Mouse (Mus musculus): Measurements from ENCODE around the gene Dcakd. TPM values are rescaled to one million over a fixed set of nuclear protein-coding genes. Genes with fewer than 3 reads are reported as not detected.

Gene Dcakd
- total RNA-seq, 2 experiments from 2014 or later: 106 to 109 TPM

- DNase-seq (ENCODE audit: extremely low spot score in 1 of 2, low spot score in 1 of 2): peak in 1 of 2 experiments; percentile 51
These were observed 81.7 kb downstream of the Dcakd start, which contains the start of gene C1ql1 for GRCm38 (mm10) chr11:102946265-102946991. C1ql1 (minus strand) TSS chr11:102946688.

- no peak for DNase-seq (ENCODE audit: extremely low spot score in 1 of 2, low spot score in 1 of 2)
These were observed 82.5 kb downstream of the Dcakd start for GRCm38 (mm10) chr11:102945306-102946264.

Small RNAs within 50 kb of the gene (microRNA-seq; reads per million reads assigned to microRNA genes)
- gene Mir6931: 0 to 0.92 reads per million in 2 experiments

Other genes starting within 250 kb of the Dcakd start
- 1 to 10 TPM; 5.7 to 6.3 TPM for gene Gjc1, start 208.6 kb downstream of the Dcakd start, total RNA-seq (2021)
- gene Higd1b, start 192.5 kb downstream of the Dcakd start, total RNA-seq (2021): 1 to 10 TPM; 5.6 to 7.5 TPM
- gene Eftud2, start 147.3 kb downstream of the Dcakd start, total RNA-seq (2021): 100 to 1,000 TPM; 125 to 134 TPM
- gene Ccdc103, start 147.1 kb downstream of the Dcakd start, total RNA-seq (2021): 1 to 10 TPM; 2.1 to 2.4 TPM
- gene Fam187a, start 143.2 kb downstream of the Dcakd start, total RNA-seq (2021): under 1 TPM in 1 of 2 experiments, not detected in 1; 0.22 TPM
- gene Gfap, start 127.4 kb downstream of the Dcakd start, total RNA-seq (2021): 100 to 1,000 TPM; 260 to 321 TPM
- gene Kif18b, start 103.2 kb downstream of the Dcakd start, total RNA-seq (2021): under 1 TPM; 0.35 to 0.44 TPM
- gene C1ql1, start 81.6 kb downstream of the Dcakd start, total RNA-seq (2021): 10 to 100 TPM; 20.7 to 24.6 TPM
- gene Nmt1, start 143 bp downstream of the Dcakd start, total RNA-seq (2021): 100 to 1,000 TPM; 153 to 166 TPM
- 10 to 100 TPM in 1 of 2 experiments, 1 to 10 TPM in 1; 9.1 to 10.2 TPM for gene Plcd3, start 73.3 kb upstream of the Dcakd start, total RNA-seq (2021)
- 10 to 100 TPM; 79.5 to 90.4 TPM for gene Acbd4, start 73.3 kb upstream of the Dcakd start, total RNA-seq (2021)
- gene Hexim1, start 87.9 kb upstream of the Dcakd start, total RNA-seq (2021): 10 to 100 TPM; 52.3 to 53.3 TPM
- gene Hexim2, start 104.1 kb upstream of the Dcakd start, total RNA-seq (2021): 10 to 100 TPM; 13.2 to 14.7 TPM
- gene Fmnl1, start 142.8 kb upstream of the Dcakd start, total RNA-seq (2021): 100 to 1,000 TPM; 127 to 147 TPM
- gene 1700023F06Rik, start 180.2 kb upstream of the Dcakd start, total RNA-seq (2021): 1 to 10 TPM; 1.1 to 1.5 TPM
- gene Spata32, start 190.1 kb upstream of the Dcakd start, total RNA-seq (2021): 1 to 10 TPM in 1 of 2 experiments, under 1 TPM in 1; 0.81 to 1.7 TPM
- 1 to 10 TPM; 3.0 to 3.7 TPM for gene Map3k14, start 239.1 kb upstream of the Dcakd start, total RNA-seq (2021)